Mouse (Mus musculus): ENCODE results near the gene Sppl3. TPM values are rescaled to one million over a fixed set of nuclear protein-coding genes. Genes with fewer than 3 reads are reported as not detected.
"Not testable (repeated sequence)": the region's sequence is repeated elsewhere in the genome, so short reads cannot be mapped to it uniquely, and the experiment has no call there.

Sppl3 gene
- polyA plus RNA-seq, 1 experiment from 2014 or later: 31.7 TPM

DNA sequence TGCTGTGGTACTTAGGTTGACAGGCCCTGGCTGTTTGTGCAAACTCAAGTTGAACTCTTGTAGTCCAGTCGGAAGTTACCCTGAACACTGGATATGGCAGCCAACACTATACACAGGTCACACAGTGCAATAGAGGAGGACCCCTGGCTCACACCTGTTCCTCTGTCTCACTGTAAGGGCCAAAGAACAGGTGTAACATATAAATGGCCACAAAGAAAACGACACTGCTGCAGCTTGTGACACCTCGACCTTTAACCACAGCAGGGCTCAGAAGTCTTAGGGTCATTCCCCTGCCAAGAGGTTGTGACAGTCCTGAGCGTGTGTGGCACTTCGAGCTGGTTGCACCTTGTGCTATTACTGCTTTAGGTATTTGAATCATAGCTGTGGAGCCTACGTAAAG, 89.5 kb downstream of the Sppl3 start:
- WGBS: 82% methylated on average over 6 of the region's 6 CpGs
- no peaks in the 10 kb centered on the region for H3K27me3 ChIP-seq (ENCODE audit: control insufficient read depth, insufficient read depth, low read length)
- no peak overlapping the region for H3K4me2 ChIP-seq (ENCODE audit: low read depth, low read length, severe bottlenecking)
- H3K4me1 ChIP-seq (replicated peaks; ENCODE audit: control insufficient read depth, insufficient read depth, low read length): no peaks in the 10 kb centered on the region
- no peak for ATAC-seq (replicated peaks; ENCODE audit: low FRiP score)
- H3K4me3 ChIP-seq (ENCODE audit: low read depth, low read length): no peak overlapping the region
- H3K36me3 ChIP-seq (ENCODE audit: control insufficient read depth, insufficient read depth, low read length): peaks cover 11% of the 10 kb centered on the region
- H3K27ac ChIP-seq (ENCODE audit: low read depth, low read length): no peak overlapping the region
- DNase-seq (ENCODE audit: low spot score): no peak
- no peak overlapping the region for H3K9ac ChIP-seq (ENCODE audit: low read length)
- H3K9me3 ChIP-seq (ENCODE audit: control insufficient read depth, low read length): no peaks in the 10 kb centered on the region

DNA sequence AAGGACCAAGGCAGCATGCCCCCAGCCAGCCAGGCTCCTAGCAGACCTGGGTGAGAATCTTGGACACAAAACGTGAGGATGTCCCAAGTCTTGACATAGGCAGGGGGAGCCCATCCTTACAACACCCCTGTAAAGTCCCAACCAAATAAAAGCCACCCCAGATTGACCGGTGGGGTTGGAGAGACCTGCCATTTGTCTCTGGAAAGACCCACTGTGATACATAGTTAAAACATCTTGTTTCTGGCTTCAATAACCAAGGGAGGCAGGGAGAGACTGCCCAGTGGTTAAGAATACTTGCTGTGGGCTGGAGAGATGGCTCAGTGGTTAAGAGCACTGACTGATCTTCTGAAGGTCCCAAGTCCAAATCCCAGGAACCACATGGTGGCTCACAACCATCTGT, 91.3 kb downstream of the Sppl3 start:
- H3K4me1 ChIP-seq (replicated peaks; ENCODE audit: control insufficient read depth, insufficient read depth, low read length): no peaks in the 10 kb centered on the region
- no peak overlapping the region for H3K27ac ChIP-seq (ENCODE audit: low read depth, low read length)
- DNase-seq (ENCODE audit: low spot score) (no peak), ATAC-seq (replicated peaks; ENCODE audit: low FRiP score) (no peak)
- H3K27me3 ChIP-seq (ENCODE audit: control insufficient read depth, insufficient read depth, low read length): no peaks in the 10 kb centered on the region
- H3K9me3 ChIP-seq (ENCODE audit: control insufficient read depth, low read length): no peaks in the 10 kb centered on the region
- peaks cover 2% of the 10 kb centered on the region; the same call in 1 of the 2 replicates for H3K36me3 ChIP-seq (ENCODE audit: control insufficient read depth, insufficient read depth, low read length)
- 76% methylated on average over 2 of the region's 2 CpGs for WGBS
- no peak overlapping the region for H3K4me3 ChIP-seq (ENCODE audit: low read depth, low read length)
- no peak overlapping the region for H3K9ac ChIP-seq (ENCODE audit: low read length)
- no peak overlapping the region for H3K4me2 ChIP-seq (ENCODE audit: low read depth, low read length, severe bottlenecking)

DNA sequence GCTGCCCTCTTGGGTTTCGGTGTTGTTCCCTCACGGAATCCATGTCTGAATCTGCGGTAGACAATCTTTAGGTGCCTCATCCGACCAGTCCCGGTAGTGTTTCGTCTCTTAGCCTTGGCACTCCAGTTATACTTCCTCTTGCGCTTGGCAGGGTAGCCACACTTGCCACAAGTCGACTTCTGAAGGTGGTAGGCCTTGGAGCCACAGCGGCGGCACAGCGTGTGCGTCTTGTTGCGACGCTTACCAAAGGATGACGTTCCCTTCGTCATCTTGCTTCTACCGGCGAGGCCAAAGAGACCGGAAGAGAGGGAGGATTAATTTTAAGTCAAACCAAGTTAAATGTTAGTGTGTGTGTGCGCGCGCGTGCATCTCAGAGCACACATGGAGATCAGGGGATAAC, 92.3 kb downstream of the Sppl3 start:
- not testable (repeated sequence) for H3K4me2 ChIP-seq (ENCODE audit: low read depth, low read length, severe bottlenecking); H3K9ac ChIP-seq (ENCODE audit: low read length); H3K4me1 ChIP-seq (replicated peaks; ENCODE audit: control insufficient read depth, insufficient read depth, low read length); DNase-seq (ENCODE audit: low spot score); H3K27me3 ChIP-seq (ENCODE audit: control insufficient read depth, insufficient read depth, low read length); H3K9me3 ChIP-seq (ENCODE audit: control insufficient read depth, low read length); H3K27ac ChIP-seq (ENCODE audit: low read depth, low read length); ATAC-seq (replicated peaks; ENCODE audit: low FRiP score); H3K36me3 ChIP-seq (ENCODE audit: control insufficient read depth, insufficient read depth, low read length); H3K4me3 ChIP-seq (ENCODE audit: low read depth, low read length)
- WGBS: 96% methylated on average over 23 of the region's 23 CpGs

DNA sequence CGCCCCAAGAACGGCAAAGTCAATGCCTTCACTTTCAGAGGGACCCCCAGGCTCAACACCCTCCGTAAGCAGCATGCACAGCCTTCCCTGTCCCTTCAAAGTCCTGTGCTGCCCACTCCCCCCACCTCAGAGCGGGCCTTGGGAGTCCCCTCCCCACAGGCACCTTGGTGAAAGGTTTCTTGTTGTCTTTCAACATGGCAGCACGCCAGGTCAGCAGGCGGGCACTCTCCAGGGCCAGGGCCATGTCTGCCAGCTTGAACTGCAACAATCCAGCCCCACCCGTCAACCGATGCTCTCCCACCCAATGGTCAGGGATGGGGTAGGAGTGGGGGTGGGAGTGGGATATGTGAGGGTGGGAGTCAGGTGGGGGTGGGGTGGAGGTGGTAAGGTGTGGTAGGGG, 100.2 kb downstream of the Sppl3 start:
- WGBS: 91% methylated on average over 8 of the region's 8 CpGs
- DNase-seq (ENCODE audit: low spot score) (no peak), ATAC-seq (replicated peaks; ENCODE audit: low FRiP score) (no peak)
- Histone ChIP-seq H3K9me3 (ENCODE audit: control insufficient read depth, low read length) (no peaks in the 10 kb centered on the region), H3K9ac (ENCODE audit: low read length) (no peak overlapping the region), H3K36me3 (ENCODE audit: control insufficient read depth, insufficient read depth, low read length) (no peaks in the 10 kb centered on the region; the same call in 1 of the 2 replicates), H3K4me2 (ENCODE audit: low read depth, low read length, severe bottlenecking) (no peak overlapping the region), H3K27me3 (ENCODE audit: control insufficient read depth, insufficient read depth, low read length) (no peaks in the 10 kb centered on the region), H3K4me1 (replicated peaks; ENCODE audit: control insufficient read depth, insufficient read depth, low read length) (peaks cover 2% of the 10 kb centered on the region; the same call in 1 of the 2 replicates), H3K27ac (ENCODE audit: low read depth, low read length) (no peak overlapping the region), H3K4me3 (ENCODE audit: low read depth, low read length) (no peak overlapping the region)

DNA sequence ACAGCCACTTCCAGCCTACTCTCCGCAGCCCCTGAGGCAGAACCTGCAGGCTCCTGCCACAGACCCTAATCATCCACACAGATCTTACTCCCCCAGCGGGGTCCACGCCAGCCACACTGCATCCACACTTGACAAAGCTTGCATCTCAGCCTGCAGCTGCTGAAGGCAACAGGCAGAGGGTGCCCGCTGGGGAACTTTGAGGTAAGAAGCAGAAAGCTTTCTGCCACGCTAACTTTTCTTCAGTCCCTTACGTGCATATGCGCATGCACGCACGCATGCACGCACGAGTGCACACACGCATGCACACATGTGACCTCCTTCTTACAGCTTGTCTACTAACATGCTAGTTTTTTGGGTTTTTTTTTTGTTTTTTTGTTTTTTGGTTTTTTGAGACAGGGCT, 102.3 kb downstream of the Sppl3 start:
- ATAC-seq (replicated peaks; ENCODE audit: low FRiP score): no peak
- no peak for DNase-seq (ENCODE audit: low spot score)

DNA sequence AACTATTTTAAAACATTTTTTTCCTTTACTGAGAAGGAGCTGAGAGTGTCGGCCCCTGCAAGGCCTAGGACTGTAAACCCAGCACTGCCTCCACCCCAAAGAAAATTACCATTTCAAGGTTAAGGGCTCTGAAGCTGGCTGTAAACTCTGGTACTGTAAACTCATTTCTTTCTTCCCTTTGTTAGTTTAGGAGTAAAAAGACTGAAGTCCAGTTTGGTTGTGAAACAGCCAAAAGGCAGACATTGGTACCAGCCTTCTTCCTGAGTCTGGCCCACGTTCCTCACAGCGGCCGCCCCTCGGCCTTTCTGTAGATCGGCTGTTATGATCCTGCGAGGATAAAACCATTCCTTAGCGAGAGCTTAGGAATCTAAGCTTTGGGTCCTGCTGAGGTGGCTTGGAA, 103.6 kb downstream of the Sppl3 start:
- Histone ChIP-seq H3K4me3 (ENCODE audit: low read depth, low read length) (no peak overlapping the region), H3K27ac (ENCODE audit: low read depth, low read length) (no peak overlapping the region), H3K36me3 (ENCODE audit: control insufficient read depth, insufficient read depth, low read length) (no peaks in the 10 kb centered on the region; the same call in 1 of the 2 replicates), H3K4me1 (replicated peaks; ENCODE audit: control insufficient read depth, insufficient read depth, low read length) (peaks cover 2% of the 10 kb centered on the region; the same call in 1 of the 2 replicates), H3K4me2 (ENCODE audit: low read depth, low read length, severe bottlenecking) (no peak overlapping the region), H3K27me3 (ENCODE audit: control insufficient read depth, insufficient read depth, low read length) (no peaks in the 10 kb centered on the region), H3K9me3 (ENCODE audit: control insufficient read depth, low read length) (no peaks in the 10 kb centered on the region), H3K9ac (ENCODE audit: low read length) (no peak overlapping the region)
- DNase-seq (ENCODE audit: low spot score): no peak
- no peak for ATAC-seq (replicated peaks; ENCODE audit: low FRiP score)
- 96% methylated on average over 8 of the region's 8 CpGs for WGBS

More for the DNA sequence above, 102.3 kb downstream of the Sppl3 start:
- H3K9me3 ChIP-seq (ENCODE audit: control insufficient read depth, low read length): no peaks in the 10 kb centered on the region
- peaks cover 2% of the 10 kb centered on the region; the same call in 1 of the 2 replicates for H3K4me1 ChIP-seq (replicated peaks; ENCODE audit: control insufficient read depth, insufficient read depth, low read length)
- no peak overlapping the region for H3K4me2 ChIP-seq (ENCODE audit: low read depth, low read length, severe bottlenecking)
- no peak overlapping the region for H3K4me3 ChIP-seq (ENCODE audit: low read depth, low read length)
- H3K27ac ChIP-seq (ENCODE audit: low read depth, low read length): no peak overlapping the region
- no peaks in the 10 kb centered on the region; the same call in 1 of the 2 replicates for H3K36me3 ChIP-seq (ENCODE audit: control insufficient read depth, insufficient read depth, low read length)
- 93% methylated on average over 12 of the region's 12 CpGs for WGBS
- no peak overlapping the region for H3K9ac ChIP-seq (ENCODE audit: low read length)
- H3K27me3 ChIP-seq (ENCODE audit: control insufficient read depth, insufficient read depth, low read length): no peaks in the 10 kb centered on the region

DNA sequence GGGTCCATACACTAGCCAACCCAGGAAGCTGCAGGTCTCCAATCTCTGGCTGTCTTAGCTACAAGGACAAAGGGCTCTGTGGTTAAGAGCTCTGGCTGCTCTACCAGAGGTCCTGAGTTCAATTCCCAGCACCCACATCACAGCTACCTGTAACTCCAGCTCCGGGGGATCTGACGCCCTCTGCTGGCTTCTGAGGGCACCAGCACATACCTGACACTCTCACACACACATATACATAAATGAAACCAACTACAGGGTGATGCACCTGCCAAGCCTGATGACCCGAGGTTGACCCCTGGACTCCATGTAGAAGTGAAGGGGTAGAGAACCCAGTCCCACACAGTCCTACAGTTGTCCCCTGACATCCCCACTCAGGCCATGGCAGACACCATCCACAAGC, 105.5 kb downstream of the Sppl3 start:
- Histone ChIP-seq H3K4me1 (replicated peaks; ENCODE audit: control insufficient read depth, insufficient read depth, low read length) (no peaks in the 10 kb centered on the region), H3K27ac (ENCODE audit: low read depth, low read length) (no peak overlapping the region), H3K4me2 (ENCODE audit: low read depth, low read length, severe bottlenecking) (no peak overlapping the region), H3K9me3 (ENCODE audit: control insufficient read depth, low read length) (no peaks in the 10 kb centered on the region), H3K9ac (ENCODE audit: low read length) (no peak overlapping the region), H3K4me3 (ENCODE audit: low read depth, low read length) (no peak overlapping the region), H3K27me3 (ENCODE audit: control insufficient read depth, insufficient read depth, low read length) (no peaks in the 10 kb centered on the region), H3K36me3 (ENCODE audit: control insufficient read depth, insufficient read depth, low read length) (no peaks in the 10 kb centered on the region; the same call in 1 of the 2 replicates)
- no peak for DNase-seq (ENCODE audit: low spot score)
- no peak for ATAC-seq (replicated peaks; ENCODE audit: low FRiP score)
- 82% methylated on average over 3 of the region's 3 CpGs for WGBS

DNA sequence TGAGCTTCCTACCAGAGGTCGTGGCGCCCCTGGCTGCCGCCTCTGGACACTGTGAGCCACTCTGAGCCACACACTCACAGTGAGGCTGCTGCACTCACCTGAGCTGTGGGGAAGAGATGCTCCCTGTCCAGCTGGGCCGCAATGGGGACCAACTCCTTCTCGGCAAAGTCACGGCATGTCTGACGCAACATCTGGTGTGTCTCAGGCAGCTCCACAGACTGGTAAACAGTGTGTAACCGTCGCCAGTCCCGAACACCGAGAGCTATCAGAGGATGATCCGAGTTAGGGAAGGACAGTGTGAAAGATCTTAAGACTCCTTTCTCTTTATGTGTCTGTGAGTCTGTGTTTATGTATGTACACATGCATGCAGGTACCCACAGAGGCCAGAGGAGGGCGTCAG, 106.5 kb downstream of the Sppl3 start:
- H3K27ac ChIP-seq (ENCODE audit: low read depth, low read length): no peak overlapping the region
- ATAC-seq (replicated peaks; ENCODE audit: low FRiP score) (no peak), DNase-seq (ENCODE audit: low spot score) (no peak)
- no peaks in the 10 kb centered on the region for H3K4me1 ChIP-seq (replicated peaks; ENCODE audit: control insufficient read depth, insufficient read depth, low read length)
- no peak overlapping the region for H3K4me2 ChIP-seq (ENCODE audit: low read depth, low read length, severe bottlenecking)
- H3K9me3 ChIP-seq (ENCODE audit: control insufficient read depth, low read length): no peaks in the 10 kb centered on the region
- no peak overlapping the region for H3K4me3 ChIP-seq (ENCODE audit: low read depth, low read length)
- H3K27me3 ChIP-seq (ENCODE audit: control insufficient read depth, insufficient read depth, low read length): no peaks in the 10 kb centered on the region
- 97% methylated on average over 13 of the region's 13 CpGs for WGBS
- H3K36me3 ChIP-seq (ENCODE audit: control insufficient read depth, insufficient read depth, low read length): no peaks in the 10 kb centered on the region; the same call in 1 of the 2 replicates
- no peak overlapping the region for H3K9ac ChIP-seq (ENCODE audit: low read length)

DNA sequence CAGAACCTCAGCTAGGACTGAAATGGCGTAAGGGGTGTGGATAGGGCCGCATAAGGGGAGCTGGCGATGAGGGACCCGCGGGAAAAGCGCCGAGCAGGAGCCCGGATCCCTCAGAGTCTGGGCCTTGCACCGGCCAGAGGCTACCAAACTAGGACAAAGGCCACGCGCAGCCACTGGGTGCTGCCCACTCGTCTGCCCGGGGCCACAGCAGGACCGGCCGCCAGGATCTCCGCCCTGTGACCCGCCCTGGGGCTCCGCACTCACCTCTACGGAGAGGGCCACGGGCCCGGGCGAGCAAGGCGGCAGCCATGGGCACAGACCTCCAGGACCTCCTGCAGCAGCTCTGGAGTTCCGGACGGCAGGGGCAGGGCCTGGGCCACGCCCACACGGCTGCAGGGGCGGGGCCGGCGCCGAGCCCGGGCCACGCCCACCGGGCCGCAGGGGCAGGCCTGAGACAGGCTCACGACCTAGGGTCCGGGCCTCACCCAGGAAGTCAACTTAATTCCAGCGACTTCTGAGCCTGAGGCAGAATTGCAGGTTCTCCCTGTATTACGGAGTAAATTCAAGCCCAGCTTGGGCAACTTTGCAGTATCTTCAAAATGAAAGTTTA, 108.1 kb downstream of the Sppl3 start, which contains the start of gene Acads:
Gene Acads, minus strand, starts transcription at position 386 of the 610 bp plus-strand sequence.
- no peaks in the 10 kb centered on the region for H3K9me3 ChIP-seq (ENCODE audit: control insufficient read depth, low read length)
- H3K9ac ChIP-seq (ENCODE audit: low read length): peak within 1 kb of the TSS; percentile 86
- DNase-seq (ENCODE audit: low spot score) (peak; percentile 91), ATAC-seq (replicated peaks; ENCODE audit: low FRiP score) (peak; percentile 92)
- no peaks in the 10 kb centered on the region for H3K4me1 ChIP-seq (replicated peaks; ENCODE audit: control insufficient read depth, insufficient read depth, low read length)
- H3K27ac ChIP-seq (ENCODE audit: low read depth, low read length): peak within 1 kb of the TSS; percentile 12; the same call in 1 of the 2 replicates
- under 1% methylated on average over 38 of the region's 39 CpGs for WGBS
- no peaks in the 10 kb centered on the region; the same call in 1 of the 2 replicates for H3K36me3 ChIP-seq (ENCODE audit: control insufficient read depth, insufficient read depth, low read length)
- H3K4me2 ChIP-seq (ENCODE audit: low read depth, low read length, severe bottlenecking): peak within 1 kb of the TSS; percentile 83
- H3K4me3 ChIP-seq (ENCODE audit: low read depth, low read length): peak within 1 kb of the TSS; percentile 69
- no peaks in the 10 kb centered on the region for H3K27me3 ChIP-seq (ENCODE audit: control insufficient read depth, insufficient read depth, low read length)

All from forebrain, embryonic 11.5 days (tissue).